Mouse (Mus musculus): ENCODE results near the gene Erich2. TPM values are rescaled to one million over a fixed set of nuclear protein-coding genes. Genes with fewer than 3 reads are reported as not detected.

Gene Erich2
- polyA plus RNA-seq (2012; rRNA removed): 2.2 and 2.7 TPM in 2 replicates

GRCm38 (mm10) chr2:70508496-70508895 is at the start of gene Erich2:
Gene Erich2, plus strand, starts transcription at chr2:70508819.
- Histone ChIP-seq H3K27me3 (replicated peaks; ENCODE audit: control insufficient read depth, insufficient read depth, low read length) (no peaks in the 10 kb centered on the region), H3K4me3 (ENCODE audit: insufficient read depth, low read depth, low read length) (peak within 1 kb of the TSS; percentile 96), H3K27ac (ENCODE audit: insufficient read depth, low read depth, low read length) (peak within 1 kb of the TSS; percentile 36; the same call in 1 of the 2 replicates), H3K36me3 (ENCODE audit: control insufficient read depth, insufficient read depth, low read length) (no peaks in the 10 kb centered on the region), H3K4me1 (ENCODE audit: control insufficient read depth, insufficient read depth, low read length) (peaks cover 11% of the 10 kb centered on the region)
- DNase-seq: no peak
- no peak for TF ChIP-seq CTCF (conservative IDR thresholded peaks at IDR 0.05; ENCODE audit: insufficient read depth, insufficient read length, low read depth, low read length)
- no peak for TF ChIP-seq POLR2A (IDR thresholded peaks at IDR 0.05; ENCODE audit: low read depth, low read length)
- 14% methylated on average over 10 of the region's 10 CpGs for WGBS

GRCm38 (mm10) chr2:70463606-70464005 is 45.0 kb upstream of the Erich2 start:
- Histone ChIP-seq H3K4me3 (ENCODE audit: insufficient read depth, low read depth, low read length) (no peak overlapping the region), H3K36me3 (ENCODE audit: control insufficient read depth, insufficient read depth, low read length) (no peaks in the 10 kb centered on the region), H3K27ac (ENCODE audit: insufficient read depth, low read depth, low read length) (no peak overlapping the region), H3K4me1 (ENCODE audit: control insufficient read depth, insufficient read depth, low read length) (no peaks in the 10 kb centered on the region), H3K27me3 (replicated peaks; ENCODE audit: control insufficient read depth, insufficient read depth, low read length) (no peaks in the 10 kb centered on the region)
- DNase-seq: no peak
- TF ChIP-seq CTCF (conservative IDR thresholded peaks at IDR 0.05; ENCODE audit: insufficient read depth, insufficient read length, low read depth, low read length): no peak
- no peak for TF ChIP-seq POLR2A (IDR thresholded peaks at IDR 0.05; ENCODE audit: low read depth, low read length)
- 87% methylated on average over 1 of the region's 1 CpGs for WGBS

- 0 out of 2 replicates have a peak, but pooled peaks cover 3% of the 10 kb centered on the region for H3K4me1 ChIP-seq (ENCODE audit: control insufficient read depth, insufficient read depth, low read length)
- no peak for TF ChIP-seq CTCF (conservative IDR thresholded peaks at IDR 0.05; ENCODE audit: insufficient read depth, insufficient read length, low read depth, low read length)
- no peak for TF ChIP-seq POLR2A (IDR thresholded peaks at IDR 0.05; ENCODE audit: low read depth, low read length)
- no peaks in the 10 kb centered on the region for H3K36me3 ChIP-seq (ENCODE audit: control insufficient read depth, insufficient read depth, low read length)
- DNase-seq: no peak
- no peak overlapping the region for H3K4me3 ChIP-seq (ENCODE audit: insufficient read depth, low read depth, low read length)
- WGBS: 73% methylated on average over 5 of the region's 5 CpGs
- peaks cover 2% of the 10 kb centered on the region; the same call in 1 of the 2 replicates for H3K27me3 ChIP-seq (replicated peaks; ENCODE audit: control insufficient read depth, insufficient read depth, low read length)
- no peak overlapping the region for H3K27ac ChIP-seq (ENCODE audit: insufficient read depth, low read depth, low read length)
Observed at GRCm38 (mm10) chr2:70471136-70471535, 37.5 kb upstream of the Erich2 start.

GRCm38 (mm10) chr2:70471861-70472620 is 36.6 kb upstream of the Erich2 start:
- Histone ChIP-seq H3K4me3 (ENCODE audit: insufficient read depth, low read depth, low read length) (peak overlapping the region; percentile 25; the same call in 1 of the 2 replicates), H3K4me1 (ENCODE audit: control insufficient read depth, insufficient read depth, low read length) (0 out of 2 replicates have a peak, but pooled peaks cover 3% of the 10 kb centered on the region), H3K27ac (ENCODE audit: insufficient read depth, low read depth, low read length) (no peak overlapping the region), H3K27me3 (replicated peaks; ENCODE audit: control insufficient read depth, insufficient read depth, low read length) (peaks cover 2% of the 10 kb centered on the region; the same call in 1 of the 2 replicates), H3K36me3 (ENCODE audit: control insufficient read depth, insufficient read depth, low read length) (no peaks in the 10 kb centered on the region)
- WGBS: 3% methylated on average over 48 of the region's 48 CpGs
- peak; percentile 24 for DNase-seq
- TF ChIP-seq POLR2A (IDR thresholded peaks at IDR 0.05; ENCODE audit: low read depth, low read length): no peak
- TF ChIP-seq CTCF (conservative IDR thresholded peaks at IDR 0.05; ENCODE audit: insufficient read depth, insufficient read length, low read depth, low read length): no peak

- Histone ChIP-seq H3K27me3 (replicated peaks; ENCODE audit: control insufficient read depth, insufficient read depth, low read length) (no peaks in the 10 kb centered on the region), H3K36me3 (ENCODE audit: control insufficient read depth, insufficient read depth, low read length) (no peaks in the 10 kb centered on the region), H3K4me1 (ENCODE audit: control insufficient read depth, insufficient read depth, low read length) (peaks cover 6% of the 10 kb centered on the region; the same call in 1 of the 2 replicates), H3K27ac (ENCODE audit: insufficient read depth, low read depth, low read length) (no peak overlapping the region), H3K4me3 (ENCODE audit: insufficient read depth, low read depth, low read length) (no peak overlapping the region)
- TF ChIP-seq POLR2A (IDR thresholded peaks at IDR 0.05; ENCODE audit: low read depth, low read length) (no peak), CTCF (conservative IDR thresholded peaks at IDR 0.05; ENCODE audit: insufficient read depth, insufficient read length, low read depth, low read length) (no peak)
- DNase-seq: peak; percentile 42
- WGBS: 25% methylated on average over 13 of the region's 13 CpGs
Observed at GRCm38 (mm10) chr2:70497715-70498318, 10.8 kb upstream of the Erich2 start.

- Histone ChIP-seq H3K36me3 (ENCODE audit: control insufficient read depth, insufficient read depth, low read length) (no peaks in the 10 kb centered on the region), H3K4me3 (ENCODE audit: insufficient read depth, low read depth, low read length) (no peak overlapping the region), H3K27ac (ENCODE audit: insufficient read depth, low read depth, low read length) (no peak overlapping the region), H3K27me3 (replicated peaks; ENCODE audit: control insufficient read depth, insufficient read depth, low read length) (no peaks in the 10 kb centered on the region), H3K4me1 (ENCODE audit: control insufficient read depth, insufficient read depth, low read length) (peaks cover 7% of the 10 kb centered on the region)
- WGBS: 70% methylated on average over 10 of the region's 10 CpGs
- TF ChIP-seq CTCF (conservative IDR thresholded peaks at IDR 0.05; ENCODE audit: insufficient read depth, insufficient read length, low read depth, low read length) (no peak), POLR2A (IDR thresholded peaks at IDR 0.05; ENCODE audit: low read depth, low read length) (no peak)
- DNase-seq: no peak
Observed at GRCm38 (mm10) chr2:70503436-70503835, 5.2 kb upstream of the Erich2 start.

GRCm38 (mm10) chr2:70505229-70505628 is 3.4 kb upstream of the Erich2 start:
- H3K36me3 ChIP-seq (ENCODE audit: control insufficient read depth, insufficient read depth, low read length): no peaks in the 10 kb centered on the region
- no peak for TF ChIP-seq CTCF (conservative IDR thresholded peaks at IDR 0.05; ENCODE audit: insufficient read depth, insufficient read length, low read depth, low read length)
- no peak for TF ChIP-seq POLR2A (IDR thresholded peaks at IDR 0.05; ENCODE audit: low read depth, low read length)
- H3K27me3 ChIP-seq (replicated peaks; ENCODE audit: control insufficient read depth, insufficient read depth, low read length): no peaks in the 10 kb centered on the region
- peaks cover 11% of the 10 kb centered on the region for H3K4me1 ChIP-seq (ENCODE audit: control insufficient read depth, insufficient read depth, low read length)
- DNase-seq: no peak
- WGBS: 3% methylated on average over 1 of the region's 1 CpGs
- no peak overlapping the region for H3K4me3 ChIP-seq (ENCODE audit: insufficient read depth, low read depth, low read length)
- no peak overlapping the region for H3K27ac ChIP-seq (ENCODE audit: insufficient read depth, low read depth, low read length)

Measured in kidney, adult 2 months (tissue).